Mouse (Mus musculus) myocyte (in vitro differentiated cells): Measurements from ENCODE around the gene Rps2. TPM values are rescaled to one million over a fixed set of nuclear protein-coding genes. Genes with fewer than 3 reads are reported as not detected.
"Not testable (repeated sequence)": the region's sequence is repeated elsewhere in the genome, so short reads cannot be mapped to it uniquely, and the experiment has no call there.

Experiments used
- H3K27me3 ChIP-seq: one replicate; pipeline ENCODE4 v1.6.1; 2011; ENCODE audit not compliant: control insufficient read depth, insufficient read depth, insufficient read length
- H3K36me3 ChIP-seq: one replicate; pipeline ENCODE4 v1.6.1; 2011; ENCODE audit not compliant: control insufficient read depth, insufficient read depth
- H3K4me2 ChIP-seq: one replicate; pipeline ENCODE4 v1.6.1; 2011; ENCODE audit warnings: low read depth, control low read depth
- H3K4me3 ChIP-seq: one replicate; pipeline ENCODE4 v1.5.1; 2011; ENCODE audit warnings: mild to moderate bottlenecking, control low read depth, moderate library complexity
- H3K79me2 ChIP-seq: one replicate; pipeline ENCODE4 v1.6.1; 2011; ENCODE audit not compliant: control insufficient read depth, insufficient read depth
- H3ac ChIP-seq: one replicate; pipeline ENCODE4 v1.6.1; 2011; ENCODE audit not compliant: control insufficient read depth, insufficient read length
- CEBPB ChIP-seq: IDR thresholded peaks from 2 replicates; pipeline ENCODE4 v1.6.1; 2011; ENCODE audit warnings: mild to moderate bottlenecking, moderate library complexity; ENCODE audit not compliant: poor library complexity, insufficient read depth, severe bottlenecking
- E2F4 ChIP-seq: IDR thresholded peaks from one replicate; pipeline ENCODE4 v1.6.1; 2011; ENCODE audit warnings: mild to moderate bottlenecking, control low read depth, moderate library complexity; ENCODE audit not compliant: insufficient read depth
- MAX ChIP-seq: IDR thresholded peaks from one replicate; pipeline ENCODE4 v1.6.1; 2011; ENCODE audit warnings: low read depth, mild to moderate bottlenecking, control low read depth
- MYOD1 ChIP-seq, 3 experiments: IDR thresholded peaks; one replicate each; pipeline ENCODE4 v1.6.1; 2011; ENCODE audit warnings: control low read depth in 2 of 3, low read depth in 2 of 3, mild to moderate bottlenecking in 2 of 3, moderate library complexity in 1 of 3; ENCODE audit not compliant: insufficient read length in 2 of 3, control insufficient read depth in 1 of 3
- MYOG ChIP-seq, 3 experiments: IDR thresholded peaks; one replicate each; pipeline ENCODE4 v1.6.1; 2011; ENCODE audit warnings: control low read depth in 2 of 3, low read depth in 2 of 3, mild to moderate bottlenecking in 2 of 3; ENCODE audit not compliant: insufficient read length in 2 of 3, control insufficient read depth in 1 of 3, insufficient read depth in 1 of 3
- POLR2A ChIP-seq: IDR thresholded peaks from one replicate; pipeline ENCODE4 v1.6.1; 2011; ENCODE audit warnings: low read depth, mild to moderate bottlenecking, control low read depth, moderate library complexity; ENCODE audit not compliant: insufficient read length
- POLR2AphosphoS2 ChIP-seq: IDR thresholded peaks from one replicate; pipeline ENCODE4 v1.6.1; 2011; ENCODE audit warnings: low read depth, control low read depth; ENCODE audit not compliant: insufficient read length
- REST ChIP-seq: IDR thresholded peaks from one replicate; pipeline ENCODE4 v1.6.1; 2011; ENCODE audit warnings: mild to moderate bottlenecking, control low read depth, moderate library complexity; ENCODE audit not compliant: insufficient read depth, insufficient read length
- SRF ChIP-seq: IDR thresholded peaks from one replicate; pipeline ENCODE4 v1.6.1; 2011; ENCODE audit warnings: low read depth; ENCODE audit not compliant: control insufficient read depth, insufficient read length
- TCF12 ChIP-seq: IDR thresholded peaks from one replicate; pipeline ENCODE4 v1.6.1; 2011; ENCODE audit warnings: mild to moderate bottlenecking, control low read depth; ENCODE audit not compliant: poor library complexity, insufficient read depth, severe bottlenecking
- TCF3 ChIP-seq: IDR thresholded peaks from one replicate; pipeline ENCODE4 v1.6.1; 2011; ENCODE audit warnings: low read depth, control low read depth; ENCODE audit not compliant: insufficient read length
- polyA plus RNA-seq: library from polyadenylated mRNA; unstranded; fragments of >200 nt; fragmentation: generic; extraction: Trizol; gene quantifications from one replicate; pipeline ENCODE4 v1.2.1, GENCODE M21; 2012; ENCODE audit warnings: missing spikeins

The Rps2 gene
- polyA plus RNA-seq = 178 TPM

DNA sequence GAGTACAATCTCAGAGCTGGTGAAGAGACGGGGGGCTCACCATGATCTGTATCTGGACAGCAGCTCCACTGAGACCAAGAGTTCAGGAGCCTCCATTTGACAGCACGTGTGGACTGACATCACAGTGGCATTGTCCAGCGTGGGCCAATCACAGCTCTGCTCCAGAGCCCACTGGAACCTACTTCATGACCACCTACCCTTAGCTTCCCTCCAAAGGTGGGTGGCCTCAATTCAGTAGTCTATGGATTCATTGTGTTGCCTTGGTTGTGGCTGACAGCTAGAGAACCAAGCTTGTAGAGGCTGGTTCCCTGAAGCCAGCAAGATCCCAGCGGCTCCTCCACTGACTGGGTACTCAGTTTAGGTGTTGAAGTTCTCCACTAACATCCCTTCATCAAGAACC lies at the start of gene Rps2, which contains the start of gene Rnf151:
Gene Rps2 (plus strand): TSS at position 174 of the 400 bp plus-strand sequence.
Gene Rnf151 (minus strand): TSS at position 121 of the 400 bp plus-strand sequence.
- TF ChIP-seq POLR2A (no peak), POLR2AphosphoS2 (peak; percentile 57), MYOG (IDR thresholded peaks at IDR 0.05; ENCODE audit: control insufficient read depth in 1 of 3, insufficient read depth in 1 of 3, insufficient read length in 2 of 3, low read depth in 2 of 3) (no peak), TCF3 (no peak)
- H3K27me3 ChIP-seq = no peaks in the 10 kb centered on the region
- H3K4me2 ChIP-seq = peak within 1 kb of the TSS; percentile 79
- H3ac ChIP-seq = no peak within 1 kb of the TSS
- peak within 1 kb of the TSS; percentile 77 for H3K4me3 ChIP-seq
- H3K79me2 ChIP-seq = peaks cover 29% of the 10 kb centered on the region
- peaks cover 11% of the 10 kb centered on the region for H3K36me3 ChIP-seq

DNA sequence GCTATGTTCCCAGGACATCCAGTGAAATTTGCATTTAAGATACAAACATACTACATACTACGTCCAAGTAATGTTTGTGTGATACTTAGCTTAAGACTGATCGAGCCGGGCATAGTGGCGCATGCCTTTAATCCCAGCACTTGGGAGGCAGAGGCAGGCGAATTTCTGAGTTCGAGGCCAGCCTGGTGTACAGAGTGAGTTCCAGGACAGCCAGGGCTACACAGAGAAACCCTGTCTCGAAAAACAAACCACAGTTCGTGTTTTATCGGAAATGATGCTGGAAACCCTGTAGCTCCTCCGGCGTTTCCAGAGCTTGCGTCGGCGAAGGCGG lies 48.7 kb upstream of the Rps2 start:
- Histone ChIP-seq H3K79me2 (peaks cover 46% of the 10 kb centered on the region), H3K4me2 (peak overlapping the region; percentile 82), H3ac (peak overlapping the region; percentile 81), H3K4me3 (peak overlapping the region; percentile 78)
- peak; percentile 65; the same call in 1 of the 2 replicates for TF ChIP-seq CEBPB
- not testable (repeated sequence) for H3K36me3 ChIP-seq, H3K27me3 ChIP-seq

DNA sequence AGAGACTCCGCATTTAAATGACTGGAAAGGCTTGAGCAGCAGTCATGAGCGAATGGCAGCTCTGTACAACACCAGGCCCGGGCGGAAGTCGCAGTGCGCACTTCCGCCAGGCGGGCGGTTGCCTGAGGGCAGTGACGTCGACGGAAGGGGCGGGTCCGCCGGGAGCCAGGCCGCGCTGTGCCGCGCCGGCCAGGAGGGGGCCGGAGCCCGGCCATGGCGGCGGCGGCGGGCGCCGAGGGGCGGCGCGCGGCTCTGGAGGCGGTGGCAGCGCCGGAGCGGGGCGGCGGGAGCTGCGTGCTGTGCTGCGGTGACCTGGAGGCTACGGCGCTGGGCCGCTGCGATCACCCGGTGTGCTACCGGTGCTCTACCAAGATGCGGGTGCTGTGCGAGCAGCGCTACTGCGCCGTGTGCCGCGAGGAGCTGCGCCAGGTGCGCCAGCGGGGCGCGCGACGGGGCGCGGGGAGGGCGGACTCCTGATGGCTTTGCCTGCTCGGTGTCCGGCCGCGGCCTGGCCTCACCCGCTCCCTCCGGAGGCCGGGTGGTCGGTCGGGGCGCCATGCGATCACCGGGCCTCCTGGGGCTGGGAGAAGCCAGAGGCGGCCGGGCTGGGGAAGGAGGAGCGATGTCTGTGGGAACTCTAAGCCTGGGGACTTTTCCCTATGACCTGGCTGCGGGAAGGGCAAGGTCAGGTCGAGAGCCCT lies 48.2 kb upstream of the Rps2 start, which contains the start of gene Zfp598:
Gene Zfp598 (plus strand): TSS at position 143 of the 701 bp plus-strand sequence.
- Histone ChIP-seq H3K4me3 (peak within 1 kb of the TSS; percentile 78), H3K79me2 (peaks cover 50% of the 10 kb centered on the region), H3K4me2 (peak within 1 kb of the TSS; percentile 96), H3K27me3 (no peaks in the 10 kb centered on the region), H3ac (peak within 1 kb of the TSS; percentile 81), H3K36me3 (no peaks in the 10 kb centered on the region)
- TF ChIP-seq TCF12 (no peak), CEBPB (no peak), POLR2AphosphoS2 (peak; percentile 75), MYOD1 (IDR thresholded peaks at IDR 0.05; ENCODE audit: control insufficient read depth in 1 of 3, insufficient read length in 2 of 3, low read depth in 2 of 3) (peak in 2 of 3 experiments; percentile 32 to 73), POLR2A (peak; percentile 86)

DNA sequence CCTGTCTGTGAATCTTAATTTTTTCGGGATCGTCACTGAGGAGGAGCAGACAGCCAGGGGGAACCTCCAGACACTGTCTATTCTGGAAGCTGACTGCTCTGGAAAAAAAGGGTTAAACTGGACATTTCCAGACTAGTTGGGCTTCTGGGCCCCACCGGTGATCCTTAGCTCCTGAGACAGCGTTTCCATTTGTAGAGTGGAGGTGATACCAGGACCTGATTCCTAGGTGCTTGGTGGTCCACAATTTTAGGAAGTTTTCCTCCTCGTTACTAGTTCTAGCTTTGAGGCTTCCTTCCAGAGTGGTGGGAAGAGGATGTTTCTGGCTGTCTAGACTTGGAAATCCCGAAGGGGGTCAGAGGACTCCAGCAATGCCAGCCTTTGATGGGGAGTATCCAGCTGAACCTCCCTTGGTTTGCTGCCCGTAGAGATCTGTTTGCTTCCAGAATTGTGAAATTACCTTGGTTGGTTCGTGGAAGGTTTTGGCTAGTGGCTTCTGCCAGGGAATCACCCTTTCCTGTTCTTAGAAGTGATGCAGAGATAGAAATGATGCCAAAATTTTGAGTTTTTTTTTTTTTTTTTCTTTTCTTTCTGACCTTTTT lies 47.6 kb upstream of the Rps2 start:
- peaks cover 53% of the 10 kb centered on the region for H3K79me2 ChIP-seq
- no peak for TF ChIP-seq REST
- TF ChIP-seq TCF3 = no peak
- no peak for TF ChIP-seq TCF12
- no peak for TF ChIP-seq MYOG (IDR thresholded peaks at IDR 0.05; ENCODE audit: control insufficient read depth in 1 of 3, insufficient read depth in 1 of 3, insufficient read length in 2 of 3, low read depth in 2 of 3)
- no peak for TF ChIP-seq POLR2AphosphoS2
- TF ChIP-seq MAX = no peak
- TF ChIP-seq SRF = no peak
- TF ChIP-seq MYOD1 (IDR thresholded peaks at IDR 0.05; ENCODE audit: control insufficient read depth in 1 of 3, insufficient read length in 2 of 3, low read depth in 2 of 3) = no peak
- no peak for TF ChIP-seq POLR2A
- TF ChIP-seq E2F4 = no peak
- TF ChIP-seq CEBPB = no peak
- H3ac ChIP-seq = peak overlapping the region; percentile 81
- H3K27me3 ChIP-seq = no peaks in the 10 kb centered on the region
- H3K4me2 ChIP-seq = peak overlapping the region; percentile 96
- no peaks in the 10 kb centered on the region for H3K36me3 ChIP-seq
- H3K4me3 ChIP-seq = peak overlapping the region; percentile 78

- Histone ChIP-seq H3K36me3 (no peaks in the 10 kb centered on the region), H3ac (no peak overlapping the region), H3K4me2 (peak overlapping the region; percentile 96), H3K4me3 (peak overlapping the region; percentile 78), H3K79me2 (peaks cover 63% of the 10 kb centered on the region), H3K27me3 (no peaks in the 10 kb centered on the region)
- TF ChIP-seq POLR2AphosphoS2 = no peak
- no peak for TF ChIP-seq TCF12
- TF ChIP-seq MYOG (IDR thresholded peaks at IDR 0.05; ENCODE audit: control insufficient read depth in 1 of 3, insufficient read depth in 1 of 3, insufficient read length in 2 of 3, low read depth in 2 of 3) = no peak
- TF ChIP-seq REST = no peak
Observed at GRCm38 (mm10) chr17:24671346-24671745, 46.6 kb upstream of the Rps2 start.

DNA sequence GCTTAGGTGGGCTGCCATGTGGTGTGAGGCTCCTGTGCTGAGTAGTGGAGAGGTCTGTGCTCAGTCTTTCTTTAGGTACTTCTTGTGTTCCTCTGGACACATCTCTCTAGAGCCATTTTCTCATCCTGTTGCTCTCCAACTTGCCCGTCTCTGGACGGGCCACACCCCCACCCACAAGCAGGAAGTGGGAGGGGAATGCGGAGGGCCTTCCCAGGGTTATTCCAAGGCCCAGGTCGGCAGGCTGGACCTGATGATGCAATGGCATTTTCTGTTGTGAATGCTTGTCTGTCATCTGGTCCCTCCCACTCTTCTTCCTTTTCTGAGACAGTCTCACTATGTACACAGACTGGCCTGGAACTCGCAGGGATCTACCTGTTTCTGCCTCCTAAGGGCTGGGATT lies 45.8 kb upstream of the Rps2 start:
- H3K4me3 ChIP-seq = peak overlapping the region; percentile 78

More for the DNA sequence above, 45.8 kb upstream of the Rps2 start:
- H3ac ChIP-seq = no peak overlapping the region
- no peaks in the 10 kb centered on the region for H3K36me3 ChIP-seq
- TF ChIP-seq POLR2A = peak; percentile 21
- no peak for TF ChIP-seq MYOG (IDR thresholded peaks at IDR 0.05; ENCODE audit: control insufficient read depth in 1 of 3, insufficient read depth in 1 of 3, insufficient read length in 2 of 3, low read depth in 2 of 3)
- TF ChIP-seq E2F4 = no peak
- TF ChIP-seq CEBPB = peak; percentile 91
- H3K27me3 ChIP-seq = no peaks in the 10 kb centered on the region
- H3K4me2 ChIP-seq = peak overlapping the region; percentile 96
- peaks cover 65% of the 10 kb centered on the region for H3K79me2 ChIP-seq
